Mouse (Mus musculus) T-helper 2 cell (primary cell): ENCODE data around the gene Olfr1394.

Experiments
- in situ Hi-C: fragments of 300-600 bp; cut with MboI, MseI; formaldehyde crosslinking; loops from one replicate; pipeline ENCODE4 v1.15.1; 2025; ENCODE audit warnings: high pct_unique_total_duplicates

Gene Olfr1394

DNA sequence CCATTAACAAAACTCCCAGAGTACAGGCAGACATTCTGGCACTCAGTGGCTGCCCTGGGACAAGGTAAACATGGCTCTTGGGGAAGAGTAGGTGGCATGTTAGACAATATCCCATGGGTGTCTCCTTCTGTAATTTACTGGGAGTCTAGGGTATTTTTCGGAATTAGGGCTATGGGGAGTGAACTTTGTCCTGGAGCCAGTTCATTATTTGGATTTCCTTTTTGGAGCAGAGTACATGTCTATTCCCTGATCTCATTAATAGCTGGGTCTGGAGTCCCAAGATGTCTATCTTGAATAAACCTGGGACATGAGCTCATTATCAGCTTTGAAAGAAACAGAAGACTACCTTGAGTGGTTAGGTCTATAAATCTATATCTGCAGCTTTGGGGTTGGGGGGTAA is at the start of gene Olfr1394:
TSS of gene Olfr1394 (plus strand) at position 301 of the 400 bp plus-strand sequence.
- in situ Hi-C loops = no loop called here

- in situ Hi-C loops = loop anchor here (10.0 kb wide), 1 partner anchor 1329 kb away; the partner anchor contains the start of gene Rufy1
Measured at GRCm38 (mm10) chr11:49105752-49106151, 48.4 kb upstream of the Olfr1394 start.

DNA sequence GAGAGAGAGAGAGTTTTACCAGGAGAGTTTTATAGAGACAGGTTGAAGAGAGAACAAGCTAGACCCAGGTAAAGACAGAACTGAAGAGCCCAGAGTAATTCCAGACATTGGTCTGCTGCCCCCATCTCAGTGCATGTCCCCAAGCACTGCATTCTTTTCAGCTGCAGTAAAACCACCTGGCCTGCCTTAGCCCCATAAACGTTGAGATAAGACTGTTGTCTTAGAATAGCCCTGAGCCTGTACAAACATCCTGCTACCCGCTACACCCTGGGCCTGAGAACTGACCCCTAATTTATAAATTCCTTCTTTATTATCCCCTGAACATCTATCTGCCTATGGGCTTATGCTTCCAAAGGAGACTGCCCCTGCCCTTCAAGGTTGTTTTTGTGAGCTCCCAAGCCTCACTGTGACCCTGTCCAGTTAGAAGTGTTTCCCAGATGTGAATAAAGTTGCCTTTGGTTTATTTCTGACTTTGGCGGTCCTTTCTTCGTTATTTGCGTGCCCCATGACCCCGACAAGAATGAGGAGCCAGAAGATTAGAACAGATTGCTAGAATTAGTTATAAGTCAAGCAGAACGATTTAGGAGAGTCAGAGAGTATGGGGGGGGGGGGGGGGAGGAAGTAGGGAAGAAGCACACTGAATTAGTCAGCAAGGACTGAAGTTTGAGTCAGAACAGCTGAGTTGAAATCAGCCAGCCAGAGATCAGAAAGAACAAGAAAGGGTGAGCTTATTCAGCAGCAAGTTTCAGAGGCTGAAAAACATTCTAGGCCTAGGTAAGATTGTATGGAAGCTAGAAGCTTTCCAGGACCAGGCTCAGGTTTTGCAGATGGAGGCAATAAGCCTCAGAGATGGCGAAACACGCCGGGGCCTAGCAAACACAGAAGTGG is 46.3 kb upstream of the Olfr1394 start:
- in situ Hi-C loops = loop anchor here (10.0 kb wide), 1 partner anchor 1327 kb away; the partner anchor contains the start of gene Rufy1

DNA sequence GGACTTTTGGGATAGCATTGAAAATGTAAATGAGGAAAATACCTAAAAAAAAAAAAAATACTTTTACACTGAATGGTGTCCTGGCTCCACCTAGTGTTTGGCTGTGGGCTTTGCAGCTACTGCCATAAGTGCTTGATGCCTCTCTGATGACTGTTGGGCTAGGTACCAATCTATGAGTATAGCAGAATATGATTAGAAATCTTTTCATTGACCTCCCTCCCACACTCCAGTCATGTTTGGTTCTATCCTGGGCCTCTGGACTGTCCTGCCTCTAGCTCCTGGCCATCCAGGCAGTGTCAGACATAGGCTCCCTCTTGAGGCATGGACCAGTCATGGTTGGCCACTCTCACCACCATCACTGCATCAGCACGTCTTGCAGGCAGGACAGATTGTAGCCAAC is 45.3 kb upstream of the Olfr1394 start:
- in situ Hi-C loops = loop anchor here (10.0 kb wide), 1 partner anchor 1326 kb away; the partner anchor contains the start of gene Rufy1

DNA sequence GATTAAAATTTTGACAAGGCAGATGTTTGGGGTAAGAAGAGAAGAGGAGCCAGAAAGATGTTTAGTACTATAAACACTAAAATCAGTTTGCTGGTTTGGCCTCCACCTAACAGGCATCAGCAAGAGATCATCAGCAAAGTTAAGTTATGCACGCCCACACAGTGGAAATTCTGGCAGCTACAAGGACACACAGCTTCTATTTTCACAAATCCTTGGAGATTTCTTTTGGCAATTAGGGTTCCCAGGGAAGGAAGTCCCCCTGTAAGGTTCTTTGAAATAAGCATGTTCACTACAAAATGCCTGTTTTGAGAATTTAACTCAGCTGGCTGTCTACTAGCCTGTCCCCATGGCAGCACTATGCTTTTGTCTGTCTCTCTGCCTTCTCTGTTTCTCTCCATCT is 43.2 kb upstream of the Olfr1394 start:
- in situ Hi-C loops = no loop called here

DNA sequence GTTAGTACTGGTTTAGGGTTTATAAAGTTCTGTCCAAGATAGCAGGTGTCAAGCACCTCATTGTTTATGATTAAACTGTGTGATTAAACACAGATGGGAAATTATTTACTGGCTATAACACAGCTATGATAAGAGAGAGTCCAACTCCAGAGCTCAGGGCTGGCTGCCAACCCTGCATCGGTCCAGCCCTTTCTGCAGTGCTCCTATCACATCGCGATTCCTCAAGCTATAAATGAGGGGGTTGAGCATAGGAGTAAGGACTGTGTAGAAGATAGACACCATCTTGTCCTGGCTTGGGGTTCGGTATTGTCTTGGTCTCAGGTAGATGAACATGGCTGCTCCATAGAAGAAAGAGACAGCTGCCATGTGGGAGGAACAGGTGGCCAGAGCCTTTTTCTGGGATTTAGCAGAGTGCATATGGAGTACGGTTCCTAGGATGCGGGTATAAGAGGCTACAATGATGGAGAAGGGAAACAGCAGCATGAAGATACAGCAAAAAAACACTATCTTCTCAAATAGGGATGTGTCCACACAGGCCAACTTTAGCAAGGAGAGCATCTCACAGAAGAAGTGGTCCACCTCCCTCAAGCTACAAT is 41.5 kb upstream of the Olfr1394 start:
- in situ Hi-C loops = no loop called here

DNA sequence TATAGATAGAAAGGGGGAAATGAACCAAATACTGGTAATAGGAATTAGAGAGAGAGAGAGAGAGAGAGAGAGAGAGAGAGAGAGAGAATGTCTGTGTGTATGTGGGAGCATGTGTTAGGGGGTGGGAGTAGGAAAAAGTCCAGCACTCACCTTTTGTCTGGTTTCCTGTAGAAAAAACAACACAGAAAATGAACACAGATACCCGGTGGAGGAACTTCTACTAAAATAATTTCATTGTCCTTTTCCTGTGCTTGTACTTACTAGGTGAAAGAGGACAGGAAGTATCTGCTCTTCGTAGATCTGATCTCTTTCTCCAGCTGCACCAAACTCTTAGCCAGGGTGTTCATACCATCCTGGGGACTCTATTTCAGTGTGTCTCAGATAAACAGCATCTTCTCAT is 40.0 kb upstream of the Olfr1394 start:
- in situ Hi-C loops = no loop called here

GRCm38 (mm10) chr11:49114774-49115173 is 39.4 kb upstream of the Olfr1394 start, which contains the start of gene Olfr1396:
Olfr1396 (minus strand) TSS chr11:49114874.
- in situ Hi-C loops = loop anchor here (5.0 kb wide), 1 partner anchor 173 kb away; the partner anchor contains the start of gene Olfr1392

DNA sequence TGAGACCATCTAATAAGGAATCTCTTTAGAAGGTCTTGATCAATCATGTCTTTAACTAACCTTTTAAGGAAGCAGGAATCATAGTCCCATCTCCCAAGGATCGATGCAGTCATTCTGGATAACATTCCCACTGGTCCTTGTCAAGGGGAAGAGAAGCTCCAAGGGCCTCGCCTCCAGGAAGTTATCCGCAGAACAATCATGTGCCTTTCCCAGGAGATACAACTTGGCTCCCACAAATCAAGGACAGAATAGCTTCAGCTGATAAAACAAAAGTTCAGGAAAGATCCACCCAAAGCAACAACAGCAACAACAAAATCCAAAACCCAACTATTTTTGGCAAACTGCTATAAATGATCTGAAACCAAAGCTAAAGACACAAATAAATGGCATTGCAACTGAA is 34.5 kb upstream of the Olfr1394 start:
- in situ Hi-C loops = loop anchor here (5.0 kb wide), 1 partner anchor 168 kb away; the partner anchor contains the start of gene Olfr1392

DNA sequence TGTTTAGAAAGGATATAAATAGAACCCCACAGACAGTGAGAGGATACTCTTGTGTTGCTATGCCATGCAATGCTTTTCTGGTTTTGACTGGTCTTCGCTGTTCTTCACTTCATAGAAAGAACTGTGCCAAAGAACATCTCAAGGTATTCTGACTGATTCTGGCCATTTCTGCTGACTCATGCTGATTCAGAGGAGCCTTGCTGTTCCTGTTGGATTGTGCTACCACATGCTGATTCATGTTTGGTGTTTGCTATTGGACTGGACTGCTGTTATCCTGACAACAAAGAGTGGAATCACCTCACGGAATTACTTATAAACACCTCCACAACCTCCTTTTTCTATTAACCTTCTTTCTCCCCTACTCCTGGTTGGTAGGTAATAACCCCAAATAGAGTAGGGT is 30.0 kb upstream of the Olfr1394 start:
- in situ Hi-C loops = no loop called here

GRCm38 (mm10) chr11:49141974-49142373 is 12.2 kb upstream of the Olfr1394 start, which contains the start of gene Olfr1395:
Olfr1395 (plus strand) TSS chr11:49142274.
- in situ Hi-C loops = no loop called here

- in situ Hi-C loops = no loop called here
Measured at GRCm38 (mm10) chr11:49156821-49157814, 2.9 kb downstream of the Olfr1394 start.

DNA sequence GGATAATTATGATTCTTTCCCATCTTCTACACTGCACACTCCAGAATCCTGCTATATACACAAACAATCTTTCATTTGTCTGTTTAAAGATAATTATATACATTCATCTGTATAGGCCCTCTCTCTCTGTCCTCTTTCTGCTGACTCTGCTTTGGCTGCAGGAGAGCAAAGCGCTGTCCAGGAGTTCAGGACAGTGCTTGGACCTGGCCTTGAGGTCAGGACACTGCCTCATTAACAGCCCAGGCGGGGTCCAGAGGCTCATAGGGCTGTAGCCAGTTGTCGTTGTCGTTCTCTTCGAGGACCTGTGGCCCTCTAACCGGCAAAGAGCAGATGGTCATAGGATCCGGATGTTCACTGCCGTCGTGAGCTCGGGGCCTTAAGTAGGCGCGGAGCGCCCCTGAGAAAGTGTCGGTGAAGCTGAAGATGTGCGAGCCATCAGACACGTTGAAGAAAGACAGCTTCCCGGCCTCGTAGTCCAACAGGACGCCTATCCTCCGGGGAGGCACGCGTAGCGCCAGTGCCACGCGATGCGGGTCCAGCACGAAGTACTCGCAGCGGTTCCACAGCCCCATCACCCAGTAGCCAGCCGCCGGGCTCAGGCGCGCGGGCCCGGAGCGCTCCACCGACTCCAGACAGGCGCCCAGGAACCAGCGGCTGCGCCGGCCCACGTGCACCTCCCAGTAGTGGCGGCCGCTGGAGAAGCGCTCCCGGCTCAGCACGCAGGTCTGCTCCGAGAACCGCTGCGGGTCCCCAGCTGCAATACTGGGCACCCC is 14.8 kb downstream of the Olfr1394 start:
- in situ Hi-C loops = no loop called here

GRCm38 (mm10) chr11:49170576-49170975 is 16.4 kb downstream of the Olfr1394 start:
- in situ Hi-C loops = loop anchor here (10.0 kb wide), 1 partner anchor 234 kb away; no protein-coding TSS in a partner anchor

DNA sequence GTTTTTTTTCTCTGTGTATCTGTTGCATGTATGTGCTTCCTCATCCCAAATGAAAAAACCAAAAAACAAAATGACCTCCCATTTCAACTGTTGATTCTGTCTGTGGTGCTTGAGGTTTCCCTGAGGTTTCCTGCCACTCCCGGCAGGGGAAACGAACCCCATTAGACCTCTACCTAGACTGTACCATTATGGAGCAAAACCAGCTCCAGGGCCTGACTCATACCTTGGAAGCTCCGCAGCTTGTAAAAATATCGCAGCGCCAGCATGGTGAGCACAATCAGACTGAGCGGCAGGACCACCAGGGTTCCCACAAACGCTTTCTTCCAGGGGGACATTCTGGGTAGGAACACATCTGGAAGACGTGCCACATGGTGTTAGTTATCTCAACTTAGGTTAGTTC is 21.2 kb downstream of the Olfr1394 start:
- in situ Hi-C loops = loop anchor here (10.0 to 25.0 kb wide), 2 partner anchors 229 to 387 kb away; partner anchors contain the start of gene Olfr1380

DNA sequence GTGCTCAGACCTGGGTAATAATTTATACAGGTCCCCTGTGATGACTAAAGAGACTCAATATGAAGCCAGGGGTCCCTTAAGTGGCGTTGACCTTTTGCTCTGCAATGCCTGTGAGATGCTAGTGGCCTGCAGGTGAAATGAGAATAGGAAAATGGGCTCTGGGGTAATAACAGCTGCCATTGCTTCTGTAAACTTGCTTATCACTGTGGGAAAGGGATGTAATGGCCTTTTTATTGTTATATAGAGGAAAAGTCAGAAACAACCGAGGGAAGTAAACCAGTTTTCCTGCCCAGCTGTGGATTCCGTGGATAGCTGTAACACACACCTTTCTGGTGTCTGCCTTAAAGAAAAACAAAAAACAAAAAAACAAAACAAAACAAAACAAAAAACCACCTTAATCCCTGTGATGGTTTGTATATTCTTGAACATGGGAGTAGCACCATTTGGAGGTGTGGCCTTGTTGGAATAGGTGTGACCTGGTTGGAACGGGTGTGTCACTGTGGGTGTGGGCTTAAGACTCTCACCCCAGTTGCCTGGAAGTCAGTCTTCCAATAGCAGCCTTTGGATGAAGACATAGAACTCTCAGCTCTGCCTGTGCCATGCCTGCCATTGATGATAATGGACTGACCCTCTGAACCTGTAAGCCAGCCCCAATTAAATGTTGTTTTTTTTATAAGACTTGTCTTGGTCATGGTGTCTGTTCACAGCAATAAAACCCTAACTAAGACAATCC is 22.0 kb downstream of the Olfr1394 start:
- in situ Hi-C loops = loop anchor here (10.0 to 25.0 kb wide), 2 partner anchors 229 to 386 kb away; partner anchors contain the start of gene Olfr1380

- in situ Hi-C loops = loop anchor here (25.0 kb wide), 1 partner anchor 379 kb away; the partner anchor contains the start of gene Olfr1380
Measured at GRCm38 (mm10) chr11:49183172-49183571, 29.0 kb downstream of the Olfr1394 start.

GRCm38 (mm10) chr11:49186452-49186851 is 32.3 kb downstream of the Olfr1394 start:
- in situ Hi-C loops = loop anchor here (25.0 kb wide), 1 partner anchor 376 kb away; the partner anchor contains the start of gene Olfr1380

DNA sequence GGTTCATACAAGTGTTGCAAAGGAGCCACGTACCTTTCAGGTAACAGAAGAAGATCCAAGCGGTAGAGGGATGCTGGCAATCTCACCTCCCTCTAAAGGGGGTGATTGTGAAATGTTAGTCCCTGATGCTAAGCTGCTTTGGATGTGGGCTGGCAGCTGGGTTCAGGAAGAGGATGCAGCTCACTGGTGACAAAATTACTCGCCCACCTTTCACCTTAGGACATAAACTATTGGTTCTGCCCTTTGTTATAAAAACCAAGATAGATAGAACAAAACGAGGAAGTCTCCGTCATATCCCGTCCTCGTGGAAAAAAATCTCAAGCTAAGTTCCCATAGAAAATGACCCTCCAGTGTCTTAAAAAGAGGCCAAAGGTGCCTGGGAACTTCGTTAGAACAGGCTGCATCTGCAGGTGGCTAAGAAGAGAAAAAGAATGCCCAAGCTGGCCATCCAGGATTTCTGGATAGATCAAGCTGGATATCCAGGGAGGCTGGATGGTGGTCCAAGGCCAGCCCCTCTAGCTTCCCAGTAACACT is 32.8 kb downstream of the Olfr1394 start, which contains the start of gene Btnl9:
TSS of gene Btnl9 (minus strand) at position 205 of the 534 bp plus-strand sequence.
- in situ Hi-C loops = loop anchor here (25.0 kb wide), 1 partner anchor 375 kb away; the partner anchor contains the start of gene Olfr1380
